Mouse (Mus musculus): ENCODE measurements around the gene Pkn3. TPM values are rescaled to one million over a fixed set of nuclear protein-coding genes. Genes with fewer than 3 reads are reported as not detected.
A peak's percentile ranks its signal among the peaks of the same experiment; 100 is the strongest.

Pkn3 gene
- total RNA-seq, 2 experiments from 2014 or later: not detected

DNA sequence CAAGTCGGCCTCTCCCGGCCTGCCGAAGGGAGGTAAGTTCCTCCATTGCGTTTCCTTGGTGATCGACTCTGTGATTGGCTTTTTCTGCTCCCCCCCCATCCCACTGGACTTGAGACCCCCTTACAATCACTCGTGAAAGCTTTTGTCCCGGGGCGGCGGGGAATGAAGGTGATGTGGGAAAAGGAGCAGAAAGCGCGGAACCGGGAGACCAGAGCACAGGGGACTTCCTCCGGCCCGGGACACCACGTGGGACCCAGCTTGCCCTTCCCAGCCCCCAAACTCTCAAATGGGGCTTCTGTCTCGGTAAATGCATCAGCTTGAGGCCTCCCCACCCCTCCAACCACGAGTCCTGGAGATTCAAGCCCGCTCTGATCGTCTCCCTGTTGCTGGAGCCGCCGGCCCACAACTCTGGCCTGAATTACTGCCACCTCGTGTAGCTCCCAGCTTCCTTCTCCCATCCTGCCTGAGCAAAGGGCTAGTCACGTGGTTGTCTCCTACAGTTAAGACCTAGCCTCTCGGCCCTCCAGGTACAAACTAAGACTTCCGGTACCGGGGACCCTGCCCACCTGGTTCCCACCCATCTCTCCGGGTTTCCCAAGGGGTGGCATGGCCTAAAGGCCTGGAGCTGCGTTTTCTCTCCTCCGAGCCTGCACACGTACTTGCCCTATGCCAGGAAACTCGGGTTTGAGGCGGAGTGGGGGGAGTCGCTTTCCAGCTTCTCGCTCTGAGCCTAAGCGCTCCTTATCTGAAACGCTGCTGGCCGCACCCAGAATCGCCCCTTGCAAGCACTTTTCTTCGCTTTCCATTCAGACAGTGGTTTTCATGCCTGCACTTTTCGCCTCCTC lies 15.0 kb upstream of the Pkn3 start:
- peak; percentile 58 for ATAC-seq (replicated peaks; ENCODE audit: low FRiP score, poor library complexity, severe bottlenecking)

DNA sequence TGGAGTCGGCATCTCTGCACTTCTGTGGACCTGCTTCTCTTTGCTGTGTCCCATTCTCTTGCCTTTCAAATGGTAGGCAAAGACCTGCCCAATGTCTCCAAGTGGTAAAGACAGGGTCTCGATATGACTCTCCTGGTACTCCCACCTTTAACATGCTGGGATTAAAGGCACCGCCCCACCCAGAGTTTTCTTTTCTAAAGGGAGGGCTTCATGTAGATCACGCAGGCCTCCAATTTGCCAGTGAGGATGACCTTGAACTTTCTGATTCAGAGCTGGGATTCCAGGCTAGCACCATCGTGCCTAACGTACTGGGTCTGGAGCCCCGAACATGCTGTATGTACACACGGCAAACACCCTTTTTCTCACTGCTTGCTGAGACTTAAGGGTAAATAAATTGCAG lies 14.2 kb upstream of the Pkn3 start:
- ATAC-seq (replicated peaks; ENCODE audit: low FRiP score, poor library complexity, severe bottlenecking): no peak

DNA sequence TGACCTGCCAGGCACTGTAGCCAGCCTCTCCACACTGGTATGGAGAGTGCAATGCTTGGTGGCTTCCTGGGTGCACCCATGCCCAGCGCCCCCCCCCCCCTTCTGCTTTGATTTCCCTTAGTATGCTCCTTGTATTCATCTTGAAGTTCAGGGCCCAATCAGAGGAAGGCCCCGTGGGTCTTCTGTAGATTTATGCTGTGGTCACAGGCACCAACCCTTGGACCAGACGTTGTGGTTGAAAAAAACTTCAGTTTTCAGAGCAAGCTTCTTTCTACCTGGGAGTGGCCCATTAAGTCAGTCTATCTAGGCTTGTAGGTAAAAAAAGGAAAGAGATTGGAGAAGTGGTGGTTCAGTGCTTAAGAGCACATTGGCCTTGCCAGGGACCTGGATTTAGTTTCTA lies 13.7 kb upstream of the Pkn3 start:
- no peak for ATAC-seq (replicated peaks; ENCODE audit: low FRiP score, poor library complexity, severe bottlenecking)

DNA sequence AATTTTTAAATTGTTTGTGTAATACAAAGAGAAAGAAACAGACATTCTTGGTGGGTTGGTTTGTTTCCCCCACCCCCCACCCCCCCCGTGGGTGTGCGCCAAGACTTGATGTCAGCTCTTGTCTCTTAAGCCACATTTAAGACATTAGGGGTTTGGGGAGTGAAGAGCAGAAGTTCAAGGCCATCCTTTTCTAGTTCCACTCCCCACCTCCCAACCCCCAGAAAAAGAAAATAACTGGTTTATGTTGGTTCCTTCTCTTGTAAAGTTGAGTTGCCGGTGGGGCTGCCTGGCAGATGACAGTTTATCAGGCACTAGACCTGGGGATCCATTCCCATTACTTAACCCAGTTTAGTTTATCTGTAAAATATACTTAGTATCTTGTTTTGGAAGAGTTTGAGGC lies 13.2 kb upstream of the Pkn3 start:
- ATAC-seq (replicated peaks; ENCODE audit: low FRiP score, poor library complexity, severe bottlenecking): no peak

DNA sequence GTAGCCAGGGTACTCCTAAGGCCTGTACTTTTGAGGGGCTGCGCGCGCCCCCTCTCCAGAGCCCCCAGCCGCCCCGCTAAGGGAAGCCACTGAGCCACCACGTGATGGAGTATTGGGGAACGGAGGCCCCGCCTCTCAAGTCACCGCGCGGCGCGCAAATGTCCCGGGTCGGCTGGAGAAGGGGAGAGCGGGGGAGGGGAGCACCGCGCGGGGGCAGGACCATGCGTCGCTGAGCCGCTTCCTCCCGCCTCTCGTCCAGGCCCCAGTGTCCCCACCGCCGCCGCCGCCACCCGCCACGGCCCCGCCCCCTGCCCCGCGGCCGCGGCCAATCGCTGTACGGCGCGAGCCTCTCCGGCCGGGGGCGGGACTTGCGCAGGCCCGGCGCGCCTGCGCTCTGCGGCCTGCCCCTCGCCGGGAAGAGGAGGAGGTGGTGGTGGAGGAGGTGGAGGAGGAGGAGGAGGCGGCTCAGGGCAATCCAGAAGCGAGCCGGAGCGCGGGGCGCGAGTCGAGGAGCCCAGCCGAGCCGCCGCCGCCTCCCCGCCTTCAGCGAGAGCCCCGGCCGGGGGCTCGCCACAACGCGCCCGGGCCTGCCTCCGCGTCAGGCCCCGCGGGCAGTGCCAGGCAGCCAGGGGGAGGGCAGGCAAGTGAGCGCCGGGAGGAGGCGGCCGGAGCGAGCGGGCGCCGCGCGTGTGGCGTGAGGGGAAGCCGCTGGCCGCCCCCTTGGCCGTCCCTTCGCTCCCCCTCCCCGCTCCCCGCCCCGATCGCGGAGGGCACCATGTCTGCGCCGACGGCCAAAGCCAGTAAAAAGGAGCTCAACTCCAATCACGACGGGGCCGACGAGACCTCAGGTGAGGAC lies 11.2 kb upstream of the Pkn3 start:
- ATAC-seq (replicated peaks; ENCODE audit: low FRiP score, poor library complexity, severe bottlenecking): peak; percentile 82

DNA sequence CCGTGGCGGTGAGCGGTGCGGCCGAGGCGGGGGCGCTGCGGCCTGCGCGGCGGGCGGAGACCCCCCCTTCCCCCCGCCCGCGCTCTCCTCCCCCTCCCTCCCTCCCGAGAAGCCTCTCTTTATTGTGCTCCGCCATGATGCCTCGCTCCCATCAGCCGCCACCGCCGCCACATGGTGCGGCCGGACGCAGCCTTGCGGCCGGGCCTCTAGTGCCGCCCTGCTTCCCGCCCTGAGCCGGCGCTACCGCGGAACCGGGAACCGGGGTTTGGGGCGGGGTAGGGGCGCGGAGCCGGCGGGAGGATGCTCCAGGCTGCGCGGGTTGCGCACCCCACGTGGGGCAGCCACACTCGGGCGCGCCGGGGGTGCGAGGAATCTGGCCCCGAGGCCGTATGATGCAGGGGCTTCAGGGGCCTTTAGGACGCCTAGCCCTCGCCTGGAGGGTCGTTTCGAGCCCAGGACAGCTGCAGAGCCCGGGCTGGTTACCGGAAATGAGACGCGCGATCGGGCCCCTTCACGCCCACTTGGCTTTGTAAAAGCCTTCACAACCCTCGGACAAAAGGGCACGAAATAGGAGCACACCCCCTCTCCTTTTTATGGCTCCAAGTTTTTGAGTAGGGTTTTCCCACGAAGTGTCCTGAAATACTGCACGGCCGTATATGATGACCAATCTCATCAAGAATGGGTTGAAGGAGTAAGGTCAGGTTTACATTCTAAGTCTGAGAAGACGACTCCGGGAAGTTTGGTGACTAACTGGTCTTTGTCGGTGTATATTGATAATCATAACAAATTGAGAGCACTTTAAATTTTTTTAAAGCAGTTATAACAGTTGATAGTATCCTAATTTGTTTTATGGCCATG lies 10.2 kb upstream of the Pkn3 start:
- ATAC-seq (replicated peaks; ENCODE audit: low FRiP score, poor library complexity, severe bottlenecking): 0 out of 2 replicates have a peak, but pooled peaks have one; percentile 6

DNA sequence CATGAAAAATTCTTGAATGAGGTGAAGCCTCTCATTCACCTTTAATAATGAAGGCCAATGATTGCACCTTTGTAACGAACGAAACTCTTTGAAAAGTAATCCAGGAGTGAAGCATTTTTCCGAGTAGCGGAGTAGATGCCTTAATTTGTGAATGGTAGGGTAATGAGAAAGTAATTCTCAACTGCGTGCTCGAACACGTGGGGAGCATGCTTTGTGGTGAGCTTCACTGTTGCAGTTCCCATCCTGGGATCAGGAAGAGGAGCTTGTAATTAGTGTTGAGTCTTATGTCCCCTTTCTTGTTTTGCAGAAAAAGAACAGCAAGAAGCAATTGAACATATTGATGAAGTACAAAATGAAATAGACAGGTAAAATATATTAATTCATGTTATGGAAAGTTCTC lies 9.5 kb upstream of the Pkn3 start:
- ATAC-seq (replicated peaks; ENCODE audit: low FRiP score, poor library complexity, severe bottlenecking): no peak

DNA sequence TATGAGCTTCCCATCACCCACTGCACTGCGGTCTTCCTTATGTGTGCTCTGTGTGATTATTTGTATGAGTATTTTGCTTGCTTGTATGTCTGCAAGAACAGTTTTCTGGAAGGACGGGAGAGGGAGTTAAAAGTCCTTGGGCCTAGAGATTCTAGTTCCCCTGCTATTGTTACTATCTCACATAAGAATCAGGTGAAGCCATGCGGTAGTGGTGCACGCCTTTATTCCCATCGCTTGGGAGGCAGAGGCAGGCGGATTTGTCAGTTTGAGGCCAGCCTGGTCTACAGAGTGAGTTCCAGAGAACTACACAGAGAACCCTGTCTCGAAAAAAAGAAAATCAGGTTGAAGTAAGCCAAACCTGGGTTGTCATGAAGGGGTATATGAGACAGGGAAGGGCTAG lies 4.6 kb upstream of the Pkn3 start:
- ATAC-seq (replicated peaks; ENCODE audit: low FRiP score, poor library complexity, severe bottlenecking): no peak

DNA sequence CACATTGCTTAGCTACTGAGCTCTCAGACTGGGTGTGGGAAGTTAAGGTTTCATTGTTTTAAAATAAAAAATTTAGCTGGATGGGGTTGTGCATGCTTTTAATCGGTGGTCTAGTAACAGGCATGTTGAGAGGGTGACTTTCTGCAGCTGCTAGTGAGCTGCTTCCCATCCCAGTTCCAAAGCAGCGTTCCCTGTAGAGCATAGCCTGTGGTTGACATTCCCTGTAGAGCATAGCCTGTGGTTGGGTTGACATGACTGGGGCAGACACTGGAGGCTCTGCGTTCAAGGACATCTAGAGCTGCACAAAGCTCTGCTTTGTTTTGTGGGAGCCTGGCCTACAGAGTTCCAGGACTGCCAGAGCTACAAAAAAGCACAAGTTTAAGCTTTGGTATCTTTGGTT lies 4.2 kb upstream of the Pkn3 start:
- ATAC-seq (replicated peaks; ENCODE audit: low FRiP score, poor library complexity, severe bottlenecking): no peak

DNA sequence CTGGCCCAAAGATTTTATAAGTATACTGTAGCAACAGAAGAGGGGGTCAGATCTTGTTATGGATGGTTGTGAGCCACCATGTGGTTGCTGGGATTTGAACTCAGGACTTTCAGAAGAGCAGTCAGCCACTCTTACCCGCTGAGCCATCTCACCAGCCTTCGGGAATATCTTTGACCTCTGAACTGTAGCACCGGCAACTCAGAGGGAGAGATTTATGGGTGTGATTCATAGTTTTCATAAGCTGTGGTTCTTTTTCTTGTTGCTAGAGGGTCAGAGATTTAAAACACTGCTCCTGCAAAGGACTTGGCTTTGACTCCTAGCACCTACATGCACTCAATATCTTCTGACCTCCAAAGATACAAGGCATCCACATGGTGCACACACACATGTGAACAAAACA lies 1.9 kb upstream of the Pkn3 start:
- no peak for ATAC-seq (replicated peaks; ENCODE audit: low FRiP score, poor library complexity, severe bottlenecking)

DNA sequence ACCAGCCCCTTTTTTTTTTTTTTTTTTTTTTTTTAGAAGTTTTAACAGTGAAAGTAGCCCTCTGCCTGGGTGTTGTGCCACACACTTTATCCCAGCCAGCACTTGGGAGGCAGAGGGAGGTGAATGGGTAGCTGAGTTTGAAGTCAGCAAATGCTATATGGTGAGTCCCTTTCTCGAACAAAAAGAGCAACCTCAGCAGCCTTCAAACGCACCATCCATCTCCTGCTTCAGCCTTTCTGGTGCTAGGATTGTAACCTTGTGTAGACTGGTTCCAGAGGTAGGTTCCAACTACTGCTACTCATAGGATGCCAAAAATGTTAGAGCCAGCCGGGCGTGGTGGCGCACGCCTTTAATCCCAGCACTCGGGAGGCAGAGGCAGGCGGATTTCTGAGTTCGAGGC lies 1.0 kb upstream of the Pkn3 start:
- ATAC-seq (replicated peaks; ENCODE audit: low FRiP score, poor library complexity, severe bottlenecking): no peak

DNA sequence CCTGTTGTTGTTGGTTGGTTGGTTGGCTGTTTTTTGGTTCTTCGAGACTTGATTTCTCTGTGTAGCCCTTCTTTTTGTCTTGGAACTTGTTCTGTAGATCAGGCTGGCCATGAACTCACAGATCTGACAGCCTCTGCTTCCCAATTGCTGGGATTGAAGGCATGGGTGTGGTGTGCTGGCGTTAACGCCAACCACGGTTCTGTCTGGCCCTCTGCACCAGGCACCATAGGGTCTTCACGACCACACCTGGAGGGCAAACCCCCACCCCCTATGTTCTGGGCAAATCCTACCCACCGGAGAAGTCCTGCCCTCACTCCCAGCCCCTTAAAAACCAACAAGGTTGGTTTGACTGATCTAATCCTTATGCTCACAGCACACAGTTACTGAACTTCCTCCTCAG lies 525 bp upstream of the Pkn3 start:
- ATAC-seq (replicated peaks; ENCODE audit: low FRiP score, poor library complexity, severe bottlenecking): peak; percentile 20; the same call in 1 of the 2 replicates

DNA sequence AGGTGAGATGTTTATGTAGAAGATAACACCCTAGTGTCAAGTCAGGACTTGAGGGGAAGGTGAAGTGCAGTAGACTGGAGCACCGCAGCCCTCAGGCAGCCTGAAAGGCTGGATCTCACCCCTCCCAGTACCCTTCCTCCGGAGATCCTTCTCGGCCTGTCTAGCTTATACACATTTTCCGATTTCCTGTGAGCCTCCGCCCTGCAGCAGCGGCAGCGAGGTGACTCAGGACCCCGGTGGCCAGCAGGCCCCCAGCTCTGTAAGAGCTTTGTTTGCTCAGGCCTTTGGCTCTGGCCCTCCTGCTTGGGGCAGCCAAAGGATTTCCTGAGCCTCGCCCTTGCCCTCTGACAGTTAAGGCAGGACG lies 847 bp downstream of the Pkn3 start:
- ATAC-seq (replicated peaks; ENCODE audit: low FRiP score, poor library complexity, severe bottlenecking): peak; percentile 4; the same call in 1 of the 2 replicates

DNA sequence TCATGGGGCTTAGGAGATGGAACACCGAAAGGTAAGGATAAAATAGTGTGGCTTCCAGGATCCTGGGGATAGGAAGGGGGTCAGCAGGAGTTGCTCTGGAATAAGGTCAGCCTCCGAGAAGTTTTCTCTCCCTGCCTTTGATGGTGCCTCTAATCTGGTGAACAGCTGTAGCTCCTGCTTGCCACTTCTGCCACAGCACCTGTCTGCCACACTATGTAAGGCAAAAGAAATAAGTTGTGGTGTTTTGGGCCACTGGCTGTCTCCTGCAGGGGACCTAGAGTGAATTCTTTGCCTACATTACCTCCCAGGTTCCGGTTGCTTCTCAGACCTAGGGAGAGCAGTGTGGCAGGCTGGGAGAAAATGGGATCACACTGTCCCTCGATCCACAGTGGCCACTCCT lies 1.3 kb downstream of the Pkn3 start:
- ATAC-seq (replicated peaks; ENCODE audit: low FRiP score, poor library complexity, severe bottlenecking): no peak

DNA sequence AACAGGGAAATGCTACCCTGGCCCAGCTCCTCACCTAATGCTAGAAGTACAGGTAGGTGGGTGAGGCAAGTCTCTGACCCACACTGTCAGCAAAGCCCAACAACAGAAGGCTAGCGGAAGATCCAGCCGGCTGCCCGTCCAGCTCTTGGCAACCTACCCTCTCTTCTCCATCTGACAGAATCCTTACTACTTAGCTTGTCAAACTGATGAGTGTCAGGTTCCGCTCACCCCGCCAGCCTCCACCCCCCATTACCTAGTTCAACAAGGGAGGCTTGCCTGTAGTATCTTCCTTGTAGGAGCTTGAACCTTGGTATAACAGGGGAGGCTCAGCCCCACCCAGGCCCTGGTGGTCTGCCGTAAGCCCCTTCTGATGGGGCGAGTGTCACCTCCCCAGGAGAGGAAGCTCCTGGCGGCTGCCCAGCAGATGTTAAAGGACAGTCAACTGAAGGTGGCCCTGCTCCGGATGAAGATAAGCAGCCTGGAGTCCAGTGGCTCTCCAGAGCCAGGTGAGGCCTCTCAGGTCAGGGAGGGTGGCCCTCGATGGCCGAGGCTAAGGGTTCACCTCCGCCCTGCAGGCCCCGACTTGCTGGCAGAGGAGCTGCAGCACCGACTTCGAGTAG lies 2.8 kb downstream of the Pkn3 start:
- no peak for ATAC-seq (replicated peaks; ENCODE audit: low FRiP score, poor library complexity, severe bottlenecking)

DNA sequence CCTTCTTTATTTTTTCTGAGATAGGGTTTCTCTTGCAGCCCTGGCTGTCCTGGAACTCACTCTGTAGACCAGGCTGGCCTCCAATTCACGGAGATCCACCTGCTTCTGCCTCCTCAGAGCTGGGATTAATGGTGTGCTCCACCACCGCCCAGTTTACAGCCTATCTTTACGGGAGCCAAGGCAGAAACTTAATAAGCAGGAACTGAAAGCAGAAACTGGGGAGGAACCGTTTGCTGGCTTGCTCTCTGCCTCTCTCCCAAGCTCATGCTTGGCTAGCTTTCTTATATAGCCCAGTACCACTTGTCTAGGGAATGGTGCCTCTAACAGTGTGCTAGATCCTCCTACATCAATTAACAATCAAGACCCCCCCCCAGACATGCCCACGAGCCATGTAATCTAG lies 6.6 kb downstream of the Pkn3 start:
- ATAC-seq (replicated peaks; ENCODE audit: low FRiP score, poor library complexity, severe bottlenecking): no peak

DNA sequence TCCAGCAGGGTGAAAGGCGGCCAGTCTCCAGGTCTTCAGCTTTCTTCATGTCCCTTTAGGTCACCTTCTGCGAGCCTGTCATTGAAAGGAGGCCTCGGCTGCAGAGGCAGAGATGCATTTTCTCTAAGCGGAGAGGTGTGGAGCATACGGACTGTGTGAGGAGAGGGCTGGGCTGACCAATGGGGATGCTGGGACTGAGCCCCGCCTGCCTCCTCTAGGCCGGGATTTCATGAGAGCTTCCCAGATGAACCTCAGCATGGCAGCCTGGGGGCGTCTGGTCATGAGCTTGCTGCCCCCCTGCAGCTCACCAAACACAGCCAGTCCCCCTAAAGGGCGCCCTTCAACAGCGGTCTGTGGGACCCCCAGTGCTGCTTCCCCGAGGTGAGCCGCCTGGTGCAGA lies 7.1 kb downstream of the Pkn3 start:
- no peak for ATAC-seq (replicated peaks; ENCODE audit: low FRiP score, poor library complexity, severe bottlenecking)

DNA sequence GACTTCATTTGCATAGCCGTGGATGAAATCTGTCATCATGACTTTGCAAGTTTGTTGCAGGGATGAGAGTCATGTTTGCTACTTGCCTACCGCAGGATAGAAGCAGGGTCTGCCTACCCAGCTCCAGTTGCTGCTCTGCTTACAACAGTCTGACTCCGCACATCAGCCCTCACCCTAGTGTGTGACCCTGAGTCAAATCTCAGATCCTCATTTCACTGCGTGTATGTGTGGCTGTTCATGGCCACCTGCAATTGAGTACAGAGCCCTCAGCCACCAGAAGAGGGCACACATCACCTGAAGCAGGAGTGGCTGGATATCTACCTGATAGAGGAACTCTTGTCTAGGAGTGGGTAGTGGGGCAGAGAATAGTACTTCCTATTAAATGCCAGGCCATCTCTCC lies 9.8 kb downstream of the Pkn3 start:
- ATAC-seq (replicated peaks; ENCODE audit: low FRiP score, poor library complexity, severe bottlenecking): no peak

DNA sequence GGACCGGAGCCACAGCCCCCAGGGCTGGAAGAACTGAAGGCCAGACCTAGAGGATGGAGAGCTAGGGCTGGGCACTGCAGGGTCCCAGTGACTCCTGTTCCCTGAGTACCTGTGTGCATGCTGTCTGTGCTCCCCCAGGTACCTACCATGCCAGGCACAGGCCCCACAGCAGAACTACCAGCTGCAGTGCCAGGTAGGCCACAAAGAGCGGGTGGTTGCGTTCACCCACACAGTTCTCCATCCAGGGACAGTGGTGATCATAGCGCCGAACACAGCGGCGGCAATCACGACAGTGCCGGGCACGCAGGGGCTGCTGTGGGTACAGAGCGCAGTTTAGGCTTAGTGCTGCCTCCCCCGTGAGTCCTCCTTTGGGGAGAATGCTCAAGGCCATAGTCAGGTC lies 14.0 kb downstream of the Pkn3 start:
- no peak for ATAC-seq (replicated peaks; ENCODE audit: low FRiP score, poor library complexity, severe bottlenecking)
